Mouse (Mus musculus): ENCODE results near the gene Ccdc110.

Gene Ccdc110

GRCm38 (mm10) chr8:45934582-45935014 lies at the start of gene Ccdc110:
Gene Ccdc110 (plus strand): TSS chr8:45934619.
- DNase-seq (ENCODE audit: low read depth, low spot score): peak; percentile 87

- no peak for DNase-seq (ENCODE audit: low read depth, low spot score)
Measured at GRCm38 (mm10) chr8:45885202-45885685, 49.2 kb upstream of the Ccdc110 start, which contains the start of gene Pdlim3. Gene Pdlim3 (plus strand): TSS chr8:45885461.

- no peak for DNase-seq (ENCODE audit: low read depth, low spot score)
Measured at GRCm38 (mm10) chr8:45885775-45886174, 48.6 kb upstream of the Ccdc110 start.

GRCm38 (mm10) chr8:45889737-45890136 lies 44.7 kb upstream of the Ccdc110 start:
- no peak for DNase-seq (ENCODE audit: low read depth, low spot score)

- no peak for DNase-seq (ENCODE audit: low read depth, low spot score)
Measured at GRCm38 (mm10) chr8:45896590-45896989, 37.8 kb upstream of the Ccdc110 start.

- DNase-seq (ENCODE audit: low read depth, low spot score): no peak
Measured at GRCm38 (mm10) chr8:45899783-45900182, 34.6 kb upstream of the Ccdc110 start.

- DNase-seq (ENCODE audit: low read depth, low spot score): no peak
Measured at GRCm38 (mm10) chr8:45901626-45902025, 32.8 kb upstream of the Ccdc110 start.

- no peak for DNase-seq (ENCODE audit: low read depth, low spot score)
Measured at GRCm38 (mm10) chr8:45903659-45904058, 30.8 kb upstream of the Ccdc110 start.

GRCm38 (mm10) chr8:45905591-45906250 lies 28.7 kb upstream of the Ccdc110 start:
- no peak for DNase-seq (ENCODE audit: low read depth, low spot score)

GRCm38 (mm10) chr8:45906251-45906619 lies 28.2 kb upstream of the Ccdc110 start:
- DNase-seq (ENCODE audit: low read depth, low spot score): no peak

GRCm38 (mm10) chr8:45913707-45914106 lies 20.7 kb upstream of the Ccdc110 start:
- DNase-seq (ENCODE audit: low read depth, low spot score): no peak

GRCm38 (mm10) chr8:45916496-45916895 lies 17.9 kb upstream of the Ccdc110 start:
- DNase-seq (ENCODE audit: low read depth, low spot score): no peak

- no peak for DNase-seq (ENCODE audit: low read depth, low spot score)
Measured at GRCm38 (mm10) chr8:45917040-45917679, 17.3 kb upstream of the Ccdc110 start.

GRCm38 (mm10) chr8:45918891-45919290 lies 15.5 kb upstream of the Ccdc110 start:
- no peak for DNase-seq (ENCODE audit: low read depth, low spot score)

- DNase-seq (ENCODE audit: low read depth, low spot score): no peak
Measured at GRCm38 (mm10) chr8:45920392-45920791, 14.0 kb upstream of the Ccdc110 start.

- no peak for DNase-seq (ENCODE audit: low read depth, low spot score)
Measured at GRCm38 (mm10) chr8:45922116-45922515, 12.3 kb upstream of the Ccdc110 start.

- DNase-seq (ENCODE audit: low read depth, low spot score): no peak
Measured at GRCm38 (mm10) chr8:45936986-45937385, 2.6 kb downstream of the Ccdc110 start.

GRCm38 (mm10) chr8:45946283-45946682 lies 11.9 kb downstream of the Ccdc110 start:
- no peak for DNase-seq (ENCODE audit: low read depth, low spot score)

- DNase-seq (ENCODE audit: low read depth, low spot score): no peak
Measured at GRCm38 (mm10) chr8:45950622-45951021, 16.2 kb downstream of the Ccdc110 start.

GRCm38 (mm10) chr8:45970894-45971293 lies 36.5 kb downstream of the Ccdc110 start:
- no peak for DNase-seq (ENCODE audit: low read depth, low spot score)

- DNase-seq (ENCODE audit: low read depth, low spot score): no peak
Measured at GRCm38 (mm10) chr8:45973988-45974505, 39.6 kb downstream of the Ccdc110 start.

- peak; percentile 99 for DNase-seq (ENCODE audit: low read depth, low spot score)
Measured at GRCm38 (mm10) chr8:45975126-45975836, 40.9 kb downstream of the Ccdc110 start, which contains the start of the genes 1700029J07Rik and Ufsp2. Gene 1700029J07Rik (minus strand): TSS chr8:45975252. Gene Ufsp2 (plus strand): TSS chr8:45975528.
